Mouse (Mus musculus): ENCODE results near the gene Ano5. TPM values are rescaled to one million over a fixed set of nuclear protein-coding genes. Genes with fewer than 3 reads are reported as not detected.

The Ano5 gene
- polyA plus RNA-seq (2012; rRNA removed), result not detected in 2 replicates

DNA sequence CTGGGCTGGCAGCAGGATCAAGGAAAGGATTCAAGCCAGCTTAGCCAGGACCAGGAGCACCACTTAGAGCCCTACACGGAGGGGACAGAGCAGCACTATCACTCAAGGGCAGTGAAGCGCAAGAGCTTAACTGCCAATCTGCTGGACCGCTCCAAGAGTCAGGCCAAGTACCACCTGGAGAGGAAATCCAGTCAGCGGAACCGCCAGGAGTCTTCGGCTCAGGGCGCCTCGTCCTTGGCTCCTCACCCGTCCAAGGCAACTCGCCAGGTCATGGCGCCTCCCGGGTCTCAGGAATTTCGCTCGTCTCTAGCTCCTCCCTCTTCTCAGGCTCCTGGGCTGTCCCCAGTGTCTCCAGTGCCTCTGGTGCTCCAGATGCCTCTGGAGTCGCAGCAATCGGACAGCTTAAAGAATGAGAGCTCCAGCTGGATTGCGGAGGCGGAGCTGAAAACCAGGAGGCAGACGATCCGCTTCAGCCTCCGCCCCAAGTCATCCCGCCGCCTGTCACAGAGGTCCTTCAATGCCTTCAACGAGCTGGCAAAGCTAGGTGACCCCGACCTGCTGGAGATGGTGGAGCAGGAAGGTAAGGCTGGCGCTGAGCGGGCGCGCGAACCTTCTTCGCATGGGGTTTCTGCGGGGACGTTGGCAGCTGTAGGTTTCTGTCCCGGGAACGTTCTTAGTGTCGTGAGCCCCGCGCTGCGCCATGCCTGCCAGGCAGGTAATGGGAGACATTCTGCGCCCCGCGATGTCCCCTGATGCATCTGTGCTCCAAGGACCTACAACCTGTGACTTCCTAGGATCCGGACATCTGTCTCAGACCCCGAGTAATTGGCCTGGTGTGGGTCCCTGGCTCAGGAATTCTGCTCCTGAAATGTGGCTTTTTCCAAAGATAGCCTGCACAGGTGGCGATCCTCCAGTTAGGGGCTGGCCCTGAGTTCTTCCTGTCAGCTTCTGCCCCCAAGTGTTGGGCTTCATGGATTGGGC is at the start of gene Ano5:
Gene Ano5 (plus strand): TSS at position 359 of the 981 bp plus-strand sequence.
- Histone ChIP-seq H3K36me3 (ENCODE audit: control insufficient read depth, insufficient read depth, low read length) (no peaks in the 10 kb centered on the region), H3K4me3 (ENCODE audit: control insufficient read depth, insufficient read depth, low read length) (no peak within 1 kb of the TSS), H3K27ac (ENCODE audit: control insufficient read depth, insufficient read depth, low read length) (no peak within 1 kb of the TSS), H3K27me3 (ENCODE audit: control insufficient read depth, insufficient read depth, low read length) (no peaks in the 10 kb centered on the region), H3K4me1 (replicated peaks; ENCODE audit: control insufficient read depth, insufficient read depth, low read length) (no peaks in the 10 kb centered on the region)
- no peak for DNase-seq
- TF ChIP-seq POLR2A (IDR thresholded peaks at IDR 0.05; ENCODE audit: control insufficient read depth, extremely low read depth, insufficient read depth, low read length, poor library complexity) (no peak), CTCF (IDR thresholded peaks at IDR 0.05; ENCODE audit: borderline replicate concordance, control insufficient read depth, extremely low read depth, insufficient read depth, low read length, poor library complexity) (no peak)
- 13% methylated on average over 45 of the region's 45 CpGs for WGBS

DNA sequence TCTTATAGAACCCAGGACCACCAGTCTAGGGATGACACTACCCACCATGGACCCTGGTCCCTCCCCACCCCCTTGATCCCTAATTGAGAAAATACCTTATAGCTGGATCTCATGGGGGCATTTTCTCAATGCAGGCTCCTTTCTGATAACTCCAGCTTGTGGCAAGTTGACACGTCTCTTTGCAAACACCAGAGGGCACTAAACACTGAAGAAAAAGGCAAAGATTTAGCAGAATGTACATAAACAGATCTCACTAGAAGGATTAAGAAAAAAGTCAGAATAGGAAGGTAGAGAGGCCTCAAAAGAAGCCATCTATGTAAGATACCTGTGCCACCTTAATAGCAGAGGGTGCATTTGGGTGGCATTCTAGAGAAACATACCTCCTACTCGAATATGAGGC is 11.4 kb upstream of the Ano5 start:
- Histone ChIP-seq H3K36me3 (ENCODE audit: control insufficient read depth, insufficient read depth, low read length) (no peaks in the 10 kb centered on the region), H3K27me3 (ENCODE audit: control insufficient read depth, insufficient read depth, low read length) (no peaks in the 10 kb centered on the region), H3K4me3 (ENCODE audit: control insufficient read depth, insufficient read depth, low read length) (no peak overlapping the region), H3K27ac (ENCODE audit: control insufficient read depth, insufficient read depth, low read length) (no peak overlapping the region), H3K4me1 (replicated peaks; ENCODE audit: control insufficient read depth, insufficient read depth, low read length) (no peaks in the 10 kb centered on the region)
- no peak for TF ChIP-seq CTCF (IDR thresholded peaks at IDR 0.05; ENCODE audit: borderline replicate concordance, control insufficient read depth, extremely low read depth, insufficient read depth, low read length, poor library complexity)
- no peak for TF ChIP-seq POLR2A (IDR thresholded peaks at IDR 0.05; ENCODE audit: control insufficient read depth, extremely low read depth, insufficient read depth, low read length, poor library complexity)
- no peak for DNase-seq
- WGBS, result 35% methylated on average over 2 of the region's 2 CpGs

DNA sequence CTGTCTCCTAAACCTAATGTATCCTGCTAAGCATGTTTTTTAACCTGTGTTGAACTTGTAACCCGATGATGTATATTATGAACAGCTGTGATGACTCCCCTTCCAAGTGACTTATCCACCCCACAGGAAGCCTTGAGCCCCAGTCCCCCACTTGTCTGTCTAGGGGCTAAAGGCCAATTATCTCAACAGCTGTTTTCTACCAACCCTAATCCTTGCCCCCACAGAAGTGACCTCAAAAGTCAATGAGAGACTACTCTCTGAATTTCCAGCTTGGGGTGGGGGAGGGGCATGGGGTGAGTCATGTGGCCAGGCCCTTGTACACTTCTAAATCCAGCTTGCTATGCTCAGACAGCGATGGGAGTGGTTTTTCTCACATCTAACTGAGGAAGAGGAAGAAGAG is 6.9 kb upstream of the Ano5 start:
- no peaks in the 10 kb centered on the region for H3K4me1 ChIP-seq (replicated peaks; ENCODE audit: control insufficient read depth, insufficient read depth, low read length)
- 60% methylated on average over 2 of the region's 2 CpGs for WGBS
- TF ChIP-seq POLR2A (IDR thresholded peaks at IDR 0.05; ENCODE audit: control insufficient read depth, extremely low read depth, insufficient read depth, low read length, poor library complexity), result no peak
- no peak for TF ChIP-seq CTCF (IDR thresholded peaks at IDR 0.05; ENCODE audit: borderline replicate concordance, control insufficient read depth, extremely low read depth, insufficient read depth, low read length, poor library complexity)
- H3K4me3 ChIP-seq (ENCODE audit: control insufficient read depth, insufficient read depth, low read length), result no peak overlapping the region
- no peak overlapping the region for H3K27ac ChIP-seq (ENCODE audit: control insufficient read depth, insufficient read depth, low read length)
- no peaks in the 10 kb centered on the region for H3K36me3 ChIP-seq (ENCODE audit: control insufficient read depth, insufficient read depth, low read length)
- no peak for DNase-seq
- no peaks in the 10 kb centered on the region for H3K27me3 ChIP-seq (ENCODE audit: control insufficient read depth, insufficient read depth, low read length)

DNA sequence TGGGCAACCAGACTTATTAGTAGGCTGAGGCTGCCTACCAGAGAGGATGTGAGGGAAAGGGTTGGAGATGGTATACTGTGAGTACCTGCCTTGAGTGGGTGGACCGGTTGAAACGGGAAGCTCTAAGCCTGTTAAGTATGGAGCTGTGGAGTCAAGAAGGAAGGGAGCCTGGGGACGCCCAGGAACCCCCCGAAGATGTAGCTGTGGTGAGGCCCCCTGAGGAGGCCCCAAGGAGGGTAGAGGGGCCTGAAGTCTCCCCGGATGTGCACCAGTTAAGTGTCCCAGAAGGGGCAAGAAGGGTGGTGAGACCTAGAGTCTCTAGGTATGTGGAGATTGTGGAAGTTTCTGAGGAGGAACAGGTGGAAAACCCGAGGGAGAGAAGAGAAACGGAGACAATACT is 682 bp upstream of the Ano5 start:
- H3K27ac ChIP-seq (ENCODE audit: control insufficient read depth, insufficient read depth, low read length), result no peak overlapping the region
- no peak for TF ChIP-seq CTCF (IDR thresholded peaks at IDR 0.05; ENCODE audit: borderline replicate concordance, control insufficient read depth, extremely low read depth, insufficient read depth, low read length, poor library complexity)
- TF ChIP-seq POLR2A (IDR thresholded peaks at IDR 0.05; ENCODE audit: control insufficient read depth, extremely low read depth, insufficient read depth, low read length, poor library complexity), result no peak
- H3K4me3 ChIP-seq (ENCODE audit: control insufficient read depth, insufficient read depth, low read length), result no peak overlapping the region
- H3K36me3 ChIP-seq (ENCODE audit: control insufficient read depth, insufficient read depth, low read length), result no peaks in the 10 kb centered on the region
- 83% methylated on average over 7 of the region's 7 CpGs for WGBS
- H3K4me1 ChIP-seq (replicated peaks; ENCODE audit: control insufficient read depth, insufficient read depth, low read length), result no peaks in the 10 kb centered on the region
- DNase-seq, result no peak
- H3K27me3 ChIP-seq (ENCODE audit: control insufficient read depth, insufficient read depth, low read length), result no peaks in the 10 kb centered on the region

DNA sequence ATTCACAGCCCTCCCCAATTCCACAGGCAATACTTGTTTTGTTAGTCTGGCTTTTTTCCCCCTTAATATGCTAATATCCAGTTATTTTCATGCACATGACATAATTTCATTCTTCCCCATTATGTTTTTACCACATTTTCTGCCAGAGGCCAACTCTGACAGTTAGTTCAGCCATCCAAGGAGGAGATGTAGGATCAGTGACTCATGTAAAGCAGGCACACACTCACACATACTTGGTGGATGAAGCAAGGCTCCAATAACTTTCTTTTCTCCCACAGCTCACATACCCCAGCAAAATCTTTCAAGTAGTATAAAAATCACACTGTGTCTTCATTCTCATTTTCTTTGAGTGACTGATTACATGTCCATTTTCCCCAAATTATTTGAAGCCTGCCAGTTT is 28.5 kb downstream of the Ano5 start:
- no peak overlapping the region for H3K4me3 ChIP-seq (ENCODE audit: control insufficient read depth, insufficient read depth, low read length)
- H3K27ac ChIP-seq (ENCODE audit: control insufficient read depth, insufficient read depth, low read length), result no peak overlapping the region
- no peak for DNase-seq
- no peak for TF ChIP-seq CTCF (IDR thresholded peaks at IDR 0.05; ENCODE audit: borderline replicate concordance, control insufficient read depth, extremely low read depth, insufficient read depth, low read length, poor library complexity)
- TF ChIP-seq POLR2A (IDR thresholded peaks at IDR 0.05; ENCODE audit: control insufficient read depth, extremely low read depth, insufficient read depth, low read length, poor library complexity), result no peak
- H3K4me1 ChIP-seq (replicated peaks; ENCODE audit: control insufficient read depth, insufficient read depth, low read length), result no peaks in the 10 kb centered on the region
- no peaks in the 10 kb centered on the region for H3K36me3 ChIP-seq (ENCODE audit: control insufficient read depth, insufficient read depth, low read length)
- no peaks in the 10 kb centered on the region for H3K27me3 ChIP-seq (ENCODE audit: control insufficient read depth, insufficient read depth, low read length)

DNA sequence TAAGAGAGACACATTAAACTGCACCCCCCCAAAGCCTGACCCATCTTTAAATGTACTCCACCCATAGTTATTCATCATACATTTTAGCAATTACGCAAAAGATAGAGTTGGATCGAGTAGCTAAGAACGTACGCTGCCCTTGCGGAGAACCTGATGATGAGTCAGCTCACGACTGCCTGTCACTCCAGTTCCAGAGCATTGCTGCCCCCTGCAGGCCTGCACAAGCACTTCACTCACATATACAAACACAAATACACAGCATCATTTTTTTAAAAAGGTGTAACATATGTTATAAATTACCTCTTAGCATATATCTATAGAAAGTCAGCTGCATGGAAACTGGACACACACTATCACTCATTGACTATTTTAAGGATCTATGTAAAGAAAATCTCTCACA is 29.9 kb downstream of the Ano5 start:
- Histone ChIP-seq H3K27ac (ENCODE audit: control insufficient read depth, insufficient read depth, low read length) (no peak overlapping the region), H3K27me3 (ENCODE audit: control insufficient read depth, insufficient read depth, low read length) (no peaks in the 10 kb centered on the region), H3K4me1 (replicated peaks; ENCODE audit: control insufficient read depth, insufficient read depth, low read length) (no peaks in the 10 kb centered on the region), H3K36me3 (ENCODE audit: control insufficient read depth, insufficient read depth, low read length) (no peaks in the 10 kb centered on the region), H3K4me3 (ENCODE audit: control insufficient read depth, insufficient read depth, low read length) (no peak overlapping the region)
- 80% methylated on average over 6 of the region's 6 CpGs for WGBS
- no peak for DNase-seq
- TF ChIP-seq POLR2A (IDR thresholded peaks at IDR 0.05; ENCODE audit: control insufficient read depth, extremely low read depth, insufficient read depth, low read length, poor library complexity) (no peak), CTCF (IDR thresholded peaks at IDR 0.05; ENCODE audit: borderline replicate concordance, control insufficient read depth, extremely low read depth, insufficient read depth, low read length, poor library complexity) (no peak)

Data from thymus, adult 2 months (tissue).